Mouse (Mus musculus): ENCODE results near the gene Clic1. TPM values are rescaled to one million over a fixed set of nuclear protein-coding genes. Genes with fewer than 3 reads are reported as not detected.

Clic1 gene
- total RNA-seq, 2 experiments from 2014 or later = 9.9 to 11.6 TPM

DNA sequence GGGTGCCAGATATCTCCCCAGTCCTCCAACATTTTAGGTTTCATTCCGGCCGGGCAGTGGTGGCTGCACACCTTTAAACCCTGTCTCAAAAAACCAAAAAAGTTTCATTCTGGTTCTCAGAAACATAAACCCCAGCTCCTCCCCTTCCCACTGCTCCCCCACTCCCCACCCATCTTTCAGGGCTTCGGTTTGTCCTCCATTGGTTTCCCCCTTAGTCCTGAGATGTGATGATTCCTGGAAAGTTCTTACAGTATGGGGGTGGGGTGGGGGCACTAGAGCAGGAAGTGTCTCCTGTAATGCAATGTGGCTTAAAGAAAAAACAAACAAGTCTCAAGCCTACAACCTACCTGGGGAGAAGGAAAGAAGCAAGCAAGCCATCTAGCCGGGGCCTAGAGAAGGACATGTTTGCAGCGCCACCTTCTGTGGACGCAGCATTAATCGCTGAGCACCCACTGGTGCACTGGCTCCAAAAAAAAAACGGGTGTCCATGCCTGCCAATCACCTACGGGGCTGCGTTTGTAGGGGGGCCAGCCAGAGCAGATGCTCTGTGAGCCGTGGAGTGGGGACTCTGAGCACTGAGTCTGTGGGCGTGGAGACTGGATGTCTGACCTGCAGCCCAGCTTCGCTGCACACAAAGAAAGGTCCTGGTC, 56.1 kb downstream of the Clic1 start:
- intact Hi-C loops (cut with DNase I) = loop anchor here (1.0 kb wide), 1 partner anchor 85 kb away; no protein-coding TSS in a partner anchor
- DNase-seq (ENCODE audit: low spot score in 2 of 2) = peak in 1 of 2 experiments; percentile 40

DNA sequence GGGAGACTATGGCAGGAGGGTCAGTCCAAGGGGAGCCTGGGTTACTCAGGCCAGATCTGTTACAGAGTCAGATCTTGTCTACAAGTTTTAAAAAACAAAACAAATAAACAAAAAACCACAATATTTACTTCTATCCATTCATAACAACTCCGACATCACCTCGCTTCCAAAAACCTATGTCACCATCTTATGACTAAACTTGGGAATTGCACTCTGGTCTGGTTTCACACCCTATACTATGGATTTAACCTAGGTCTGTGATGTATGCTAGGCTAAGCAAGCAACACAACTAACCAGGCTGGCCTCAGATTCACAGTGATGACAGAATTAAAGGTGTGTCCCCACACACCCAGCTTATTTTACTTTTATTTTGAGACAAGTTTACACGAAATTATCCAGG, 56.8 kb downstream of the Clic1 start:
- intact Hi-C loops (cut with DNase I) = loop anchor here (1.0 kb wide), 1 partner anchor 85 kb away; no protein-coding TSS in a partner anchor
- DNase-seq (ENCODE audit: low spot score in 2 of 2) = no peak

DNA sequence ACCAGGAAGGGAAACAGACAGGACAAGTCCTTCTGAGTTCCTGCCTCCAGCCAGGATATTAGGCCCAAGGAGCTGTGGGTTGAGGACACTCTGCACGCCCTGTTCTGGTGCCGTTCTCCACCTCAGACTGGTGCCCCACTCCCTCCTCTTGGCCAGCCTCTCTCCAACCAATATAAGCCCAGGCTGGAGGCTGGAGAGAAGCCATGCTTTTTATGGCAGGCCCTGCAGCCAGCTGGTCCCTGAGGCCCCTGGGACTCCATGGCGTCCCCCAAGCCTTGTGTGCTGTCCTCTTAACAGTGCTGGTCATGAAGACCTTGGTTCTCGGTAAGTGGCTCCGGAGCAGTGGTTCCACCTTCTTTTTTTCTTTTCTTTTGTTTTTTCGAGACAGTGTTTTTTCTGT, 58.3 kb downstream of the Clic1 start, which contains the start of gene Ly6g5c:
Ly6g5c (plus strand) TSS at position 183 of the 400 bp plus-strand sequence.
- intact Hi-C loops (cut with DNase I) = no loop called here

More for the DNA sequence above, 58.3 kb downstream of the Clic1 start, which contains the start of gene Ly6g5c:
- DNase-seq (ENCODE audit: low spot score in 2 of 2) = no peak

Other genes starting within 250 kb of the Clic1 start
- gene Cyp21a1, start 245.4 kb upstream of the Clic1 start, total RNA-seq (2021) = not detected
- gene Stk19, start 213.0 kb upstream of the Clic1 start, total RNA-seq (2021) = 10 to 100 TPM; 52.2 to 57.6 TPM
- gene Dxo, start 212.9 kb upstream of the Clic1 start, total RNA-seq (2021) = 10 to 100 TPM; 35.9 to 37.1 TPM
- 10 to 100 TPM; 64.0 to 65.9 TPM for gene Skiv2l, start 199.8 kb upstream of the Clic1 start, total RNA-seq (2021)
- 10 to 100 TPM; 30.9 to 37.9 TPM for gene Nelfe, start 199.6 kb upstream of the Clic1 start, total RNA-seq (2021)
- under 1 TPM in 1 of 2 experiments, not detected in 1; 0.30 TPM for gene Cfb, start 187.4 kb upstream of the Clic1 start, total RNA-seq (2021)
- gene Zbtb12, start 170.5 kb upstream of the Clic1 start, total RNA-seq (2021) = 1 to 10 TPM; 6.9 to 7.3 TPM
- not detected for gene Gm20547, start 167.9 kb upstream of the Clic1 start, total RNA-seq (2021)
- 1 to 10 TPM; 1.5 to 3.6 TPM for gene C2, start 151.7 kb upstream of the Clic1 start, total RNA-seq (2021)
- gene Ehmt2, start 151.5 kb upstream of the Clic1 start, total RNA-seq (2021) = 100 to 1,000 TPM; 166 to 167 TPM
- under 1 TPM; 0.55 to 0.66 TPM for gene Slc44a4, start 135.5 kb upstream of the Clic1 start, total RNA-seq (2021)
- gene Neu1, start 118.7 kb upstream of the Clic1 start, total RNA-seq (2021) = 10 to 100 TPM; 42.9 to 44.0 TPM
- gene Hspa1b, start 90.7 kb upstream of the Clic1 start, total RNA-seq (2021) = 10 to 100 TPM in 1 of 2 experiments, 1 to 10 TPM in 1; 9.9 to 15.0 TPM
- not detected for gene Gm20481, start 80.1 kb upstream of the Clic1 start, total RNA-seq (2021)
- gene Hspa1a, start 77.8 kb upstream of the Clic1 start, total RNA-seq (2021) = 10 to 100 TPM; 10.8 to 12.6 TPM
- under 1 TPM; 0.27 to 0.34 TPM for gene Hspa1l, start 77.3 kb upstream of the Clic1 start, total RNA-seq (2021)
- gene Lsm2, start 68.1 kb upstream of the Clic1 start, total RNA-seq (2021) = 10 to 100 TPM; 17.3 to 18.0 TPM
- gene Vars, start 49.0 kb upstream of the Clic1 start, total RNA-seq (2021) = 10 to 100 TPM; 38.0 to 44.7 TPM
- under 1 TPM; 0.30 to 0.37 TPM for gene Vwa7, start 33.4 kb upstream of the Clic1 start, total RNA-seq (2021)
- under 1 TPM; 0.60 to 0.83 TPM for gene Sapcd1, start 21.9 kb upstream of the Clic1 start, total RNA-seq (2021)
- under 1 TPM; 0.76 to 0.96 TPM for gene Msh5, start 3.2 kb upstream of the Clic1 start, total RNA-seq (2021)
- gene Ddah2, start 9.1 kb downstream of the Clic1 start, total RNA-seq (2021) = 10 to 100 TPM; 12.1 to 12.5 TPM
- gene Ly6g6c, start 15.4 kb downstream of the Clic1 start, total RNA-seq (2021) = not detected
- gene Mpig6b, start 16.2 kb downstream of the Clic1 start, total RNA-seq (2021) = not detected
- 1 to 10 TPM; 2.4 to 2.7 TPM for gene Ly6g6e, start 26.9 kb downstream of the Clic1 start, total RNA-seq (2021)
- gene Ly6g6d, start 28.1 kb downstream of the Clic1 start, total RNA-seq (2021) = 1 to 10 TPM in 1 of 2 experiments, under 1 TPM in 1; 0.69 to 1.9 TPM
- not detected for gene Ly6g6f, start 35.6 kb downstream of the Clic1 start, total RNA-seq (2021)
- gene Abhd16a, start 39.3 kb downstream of the Clic1 start, total RNA-seq (2021) = 100 to 1,000 TPM; 107 to 109 TPM
- gene Ly6g5c, start 58.3 kb downstream of the Clic1 start, total RNA-seq (2021) = not detected
- gene Ly6g5b, start 65.5 kb downstream of the Clic1 start, total RNA-seq (2021) = under 1 TPM; 0.69 to 0.94 TPM
- gene Gpank1, start 71.5 kb downstream of the Clic1 start, total RNA-seq (2021) = 10 to 100 TPM; 13.1 to 15.2 TPM
- gene Csnk2b, start 72.1 kb downstream of the Clic1 start, total RNA-seq (2021) = 100 to 1,000 TPM; 183 to 185 TPM
- 10 to 100 TPM; 24.1 to 29.8 TPM for gene D17H6S53E, start 76.4 kb downstream of the Clic1 start, total RNA-seq (2021)
- gene Apom, start 82.1 kb downstream of the Clic1 start, total RNA-seq (2021) = not detected
- 100 to 1,000 TPM; 286 to 292 TPM for gene Bag6, start 85.2 kb downstream of the Clic1 start, total RNA-seq (2021)
- 100 to 1,000 TPM; 268 to 285 TPM for gene Prrc2a, start 114.9 kb downstream of the Clic1 start, total RNA-seq (2021)
- gene Aif1, start 126.1 kb downstream of the Clic1 start, total RNA-seq (2021) = 10 to 100 TPM; 10.8 to 11.1 TPM
- gene Lst1, start 138.5 kb downstream of the Clic1 start, total RNA-seq (2021) = 10 to 100 TPM in 1 of 2 experiments, 1 to 10 TPM in 1; 6.1 to 10.1 TPM
- gene Ltb, start 144.5 kb downstream of the Clic1 start, total RNA-seq (2021) = under 1 TPM; 0.64 to 0.99 TPM
- not detected for gene Tnf, start 152.0 kb downstream of the Clic1 start, total RNA-seq (2021)
- gene Lta, start 155.4 kb downstream of the Clic1 start, total RNA-seq (2021) = under 1 TPM; 0.34 to 0.39 TPM
- gene Gm16181, start 170.9 kb downstream of the Clic1 start, total RNA-seq (2021) = not detected
- 100 to 1,000 TPM; 514 to 578 TPM for gene Atp6v1g2, start 183.7 kb downstream of the Clic1 start, total RNA-seq (2021)
- gene Nfkbil1, start 185.8 kb downstream of the Clic1 start, total RNA-seq (2021) = 10 to 100 TPM; 11.7 to 12.8 TPM
- 100 to 1,000 TPM; 207 to 209 TPM for gene Ddx39b, start 191.8 kb downstream of the Clic1 start, total RNA-seq (2021)
- 10 to 100 TPM; 18.5 to 18.7 TPM for gene H2-D1, start 212.8 kb downstream of the Clic1 start, total RNA-seq (2021)